Mouse (Mus musculus): ENCODE measurements around the gene Gjb4. TPM values are rescaled to one million over a fixed set of nuclear protein-coding genes. Genes with fewer than 3 reads are reported as not detected.

The Gjb4 gene
- polyA plus RNA-seq, 1 experiment from 2014 or later: not detected

DNA sequence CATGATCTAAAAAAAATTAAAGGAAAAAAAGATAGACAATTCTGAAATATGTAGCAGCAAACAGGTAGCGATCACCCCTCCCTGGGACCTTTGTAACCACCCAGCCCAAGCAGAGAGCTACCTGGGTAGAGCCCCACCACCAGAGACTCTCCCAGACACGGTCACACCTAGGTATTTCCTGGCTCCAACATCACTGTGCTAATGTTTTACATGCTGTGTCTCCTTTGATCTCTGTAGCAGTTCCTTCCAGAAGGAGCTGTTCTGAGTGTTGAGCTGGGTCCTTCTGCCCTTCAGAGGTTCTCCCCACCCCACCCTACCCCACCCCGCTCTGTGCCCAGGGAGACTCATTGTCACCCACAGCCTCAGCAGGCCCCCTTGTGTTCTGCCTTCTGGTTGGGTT is 30.2 kb downstream of the Gjb4 start:
- Histone ChIP-seq H3K4me1 (no peaks in the 10 kb centered on the region), H3K27ac (no peak overlapping the region), H3K36me3 (replicated peaks) (no peaks in the 10 kb centered on the region), H3K27me3 (peaks cover 36% of the 10 kb centered on the region), H3K4me3 (replicated peaks) (no peak overlapping the region), H3K9me3 (no peaks in the 10 kb centered on the region), H3K9ac (no peak overlapping the region), H3K4me2 (no peak overlapping the region)
- WGBS: 91% methylated on average over 3 of the region's 3 CpGs
- ATAC-seq (ENCODE audit: low FRiP score): no peak

DNA sequence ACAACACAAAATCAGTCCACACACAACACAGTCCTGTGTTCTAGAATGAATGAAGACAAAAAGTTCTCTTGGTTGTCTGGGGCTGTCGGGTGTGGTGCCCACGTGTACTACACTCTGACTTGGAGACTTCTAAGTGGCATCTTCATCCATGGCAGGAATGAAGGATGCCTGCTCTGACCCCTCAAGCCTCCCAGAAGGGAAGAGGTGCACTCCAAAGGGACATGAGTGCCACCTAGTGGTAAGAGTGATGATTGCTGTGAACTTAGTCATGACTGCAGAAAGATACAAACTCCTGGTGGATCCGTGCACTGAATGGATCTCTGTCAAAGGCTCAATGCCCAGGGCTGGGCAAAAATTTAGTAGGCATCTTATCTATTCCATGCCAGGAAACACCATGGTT is 34.3 kb downstream of the Gjb4 start:
- Histone ChIP-seq H3K36me3 (replicated peaks) (no peaks in the 10 kb centered on the region), H3K9ac (no peak overlapping the region), H3K4me3 (replicated peaks) (no peak overlapping the region), H3K9me3 (no peaks in the 10 kb centered on the region), H3K27me3 (peaks cover 22% of the 10 kb centered on the region), H3K27ac (no peak overlapping the region), H3K4me1 (no peaks in the 10 kb centered on the region), H3K4me2 (no peak overlapping the region)
- 7% methylated on average over 3 of the region's 3 CpGs for WGBS
- peak; percentile 23; the same call in 1 of the 2 replicates for ATAC-seq (ENCODE audit: low FRiP score)

DNA sequence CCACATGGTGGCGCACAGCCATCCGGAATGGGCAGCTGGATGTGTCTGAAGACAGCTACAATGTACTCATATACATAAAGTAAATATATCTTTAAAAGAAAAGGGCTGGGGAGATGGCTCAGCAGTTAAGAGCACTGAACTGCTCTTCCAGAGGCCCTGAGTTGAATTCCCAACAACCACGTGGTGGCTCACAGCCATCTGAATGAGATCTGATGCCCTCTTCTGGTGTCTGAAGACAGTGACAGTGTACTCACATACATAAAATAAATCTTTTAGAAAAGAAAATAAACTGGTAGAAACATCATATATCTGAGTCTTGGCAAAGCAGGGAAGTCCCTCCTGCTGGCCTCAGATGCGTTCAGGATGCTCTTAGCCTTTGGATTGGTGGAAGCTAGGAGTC is 36.7 kb downstream of the Gjb4 start:
- no peak overlapping the region for H3K9ac ChIP-seq
- 57% methylated on average over 4 of the region's 4 CpGs for WGBS
- H3K27me3 ChIP-seq: peaks cover 35% of the 10 kb centered on the region
- H3K4me2 ChIP-seq: no peak overlapping the region
- H3K4me1 ChIP-seq: peaks cover 17% of the 10 kb centered on the region
- H3K27ac ChIP-seq: no peak overlapping the region
- ATAC-seq (ENCODE audit: low FRiP score): no peak
- no peaks in the 10 kb centered on the region for H3K9me3 ChIP-seq
- no peak overlapping the region for H3K4me3 ChIP-seq (replicated peaks)
- H3K36me3 ChIP-seq (replicated peaks): no peaks in the 10 kb centered on the region

DNA sequence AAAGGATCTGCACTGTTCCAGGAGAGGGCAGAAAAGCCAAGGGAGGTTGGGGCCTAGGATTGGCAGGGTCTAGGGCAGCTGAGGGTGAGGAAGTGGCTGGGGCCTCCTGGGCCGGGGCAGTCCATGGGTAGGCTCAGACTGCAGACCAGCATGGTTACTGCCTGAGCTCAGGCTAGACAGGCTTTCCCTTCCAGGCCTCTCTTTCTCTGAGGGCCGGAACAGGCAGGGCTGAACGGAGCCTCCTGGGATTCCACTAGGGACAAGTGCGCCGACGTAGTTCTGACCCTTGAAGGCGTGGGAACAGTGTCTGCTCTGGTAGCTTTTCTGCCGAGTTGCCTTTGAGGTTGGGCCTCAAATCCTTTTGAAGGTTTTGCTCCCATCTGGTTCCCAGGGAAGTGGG is 38.1 kb downstream of the Gjb4 start:
- Histone ChIP-seq H3K4me1 (peaks cover 17% of the 10 kb centered on the region), H3K36me3 (replicated peaks) (no peaks in the 10 kb centered on the region), H3K27me3 (peaks cover 41% of the 10 kb centered on the region), H3K9me3 (no peaks in the 10 kb centered on the region), H3K27ac (no peak overlapping the region), H3K4me3 (replicated peaks) (no peak overlapping the region), H3K9ac (no peak overlapping the region), H3K4me2 (no peak overlapping the region)
- no peak for ATAC-seq (ENCODE audit: low FRiP score)
- WGBS: 87% methylated on average over 8 of the region's 8 CpGs

DNA sequence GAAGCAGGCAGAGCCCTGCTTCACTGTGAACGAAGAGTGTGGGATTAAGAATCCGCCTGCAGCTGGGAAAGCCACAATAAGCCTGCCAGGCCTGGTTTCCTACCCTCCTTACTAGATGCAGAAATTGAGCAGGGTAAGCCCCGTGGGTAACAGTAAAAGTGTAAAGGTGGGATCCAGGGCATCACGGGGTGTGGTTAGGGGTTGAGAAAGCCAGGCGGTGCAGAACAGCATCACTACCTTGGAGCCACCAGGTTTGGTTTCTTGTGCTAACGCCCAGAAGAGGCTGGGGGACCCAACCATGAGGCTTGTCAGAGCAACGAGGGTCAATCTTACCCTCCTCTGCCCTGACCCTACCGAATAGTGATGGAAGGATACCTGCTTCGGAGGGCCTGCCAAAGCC is 39.3 kb downstream of the Gjb4 start:
- no peaks in the 10 kb centered on the region for H3K9me3 ChIP-seq
- peaks cover 41% of the 10 kb centered on the region for H3K27me3 ChIP-seq
- no peak overlapping the region for H3K4me3 ChIP-seq (replicated peaks)
- H3K9ac ChIP-seq: peak overlapping the region; percentile 50; the same call in 1 of the 2 replicates
- H3K4me2 ChIP-seq: peak overlapping the region; percentile 86
- ATAC-seq (ENCODE audit: low FRiP score): no peak
- H3K36me3 ChIP-seq (replicated peaks): no peaks in the 10 kb centered on the region
- peaks cover 17% of the 10 kb centered on the region for H3K4me1 ChIP-seq
- H3K27ac ChIP-seq: no peak overlapping the region
- 39% methylated on average over 9 of the region's 9 CpGs for WGBS

DNA sequence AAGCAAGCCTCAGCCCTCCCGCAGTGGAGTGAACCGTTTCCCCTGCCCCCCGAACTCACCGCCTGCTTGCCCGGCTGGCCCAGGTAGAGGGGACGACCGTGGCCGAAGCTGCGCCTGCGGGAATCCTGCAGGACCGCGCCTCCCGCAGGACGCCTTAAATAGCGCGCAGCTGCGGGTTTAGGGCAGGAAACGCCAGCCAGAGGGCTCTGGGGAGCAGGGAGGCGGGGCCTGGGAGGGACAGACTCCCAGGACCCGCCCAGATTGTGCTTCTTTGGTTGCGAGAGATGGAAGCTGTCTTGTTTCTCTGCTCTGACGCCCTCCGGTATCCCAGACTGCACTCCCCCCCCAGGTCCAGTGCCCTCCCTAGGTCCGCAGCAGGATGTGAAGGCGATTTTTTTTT is 40.0 kb downstream of the Gjb4 start, which contains the start of gene Gja4:
Gene Gja4, minus strand, starts transcription at position 179 of the 400 bp plus-strand sequence.
- peak within 1 kb of the TSS; percentile 50 for H3K9ac ChIP-seq
- no peak within 1 kb of the TSS for H3K27ac ChIP-seq
- H3K4me3 ChIP-seq (replicated peaks): peak within 1 kb of the TSS; percentile 47
- peaks cover 17% of the 10 kb centered on the region for H3K4me1 ChIP-seq
- H3K4me2 ChIP-seq: peak within 1 kb of the TSS; percentile 86
- H3K27me3 ChIP-seq: peaks cover 44% of the 10 kb centered on the region
- ATAC-seq (ENCODE audit: low FRiP score): peak; percentile 80
- H3K36me3 ChIP-seq (replicated peaks): no peaks in the 10 kb centered on the region
- no peaks in the 10 kb centered on the region for H3K9me3 ChIP-seq
- WGBS: 1% methylated on average over 25 of the region's 25 CpGs

DNA sequence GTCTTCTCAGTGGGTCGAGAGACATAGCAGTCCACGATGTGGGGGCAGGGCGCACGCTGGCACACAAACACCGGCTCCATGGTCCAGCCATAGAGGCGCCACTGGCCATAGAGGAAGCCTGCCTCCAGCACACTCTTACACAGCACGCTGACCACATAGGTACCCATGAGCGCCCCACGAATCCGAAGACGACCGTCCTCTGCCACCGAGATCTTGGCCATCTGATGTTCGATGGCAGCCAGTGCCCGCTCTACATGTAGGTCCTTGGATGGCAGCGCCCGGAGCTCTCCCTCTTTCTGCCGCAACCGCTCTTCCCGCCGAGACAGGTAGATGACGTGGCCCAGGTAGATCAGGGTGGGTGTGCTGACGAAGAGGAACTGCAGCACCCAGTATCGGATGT is 41.5 kb downstream of the Gjb4 start:
- no peak for ATAC-seq (ENCODE audit: low FRiP score)
- Histone ChIP-seq H3K27me3 (peaks cover 45% of the 10 kb centered on the region), H3K9ac (no peak overlapping the region), H3K9me3 (no peaks in the 10 kb centered on the region), H3K4me2 (no peak overlapping the region), H3K4me1 (peaks cover 17% of the 10 kb centered on the region), H3K27ac (no peak overlapping the region), H3K4me3 (replicated peaks) (no peak overlapping the region), H3K36me3 (replicated peaks) (no peaks in the 10 kb centered on the region)
- WGBS: 63% methylated on average over 24 of the region's 24 CpGs

DNA sequence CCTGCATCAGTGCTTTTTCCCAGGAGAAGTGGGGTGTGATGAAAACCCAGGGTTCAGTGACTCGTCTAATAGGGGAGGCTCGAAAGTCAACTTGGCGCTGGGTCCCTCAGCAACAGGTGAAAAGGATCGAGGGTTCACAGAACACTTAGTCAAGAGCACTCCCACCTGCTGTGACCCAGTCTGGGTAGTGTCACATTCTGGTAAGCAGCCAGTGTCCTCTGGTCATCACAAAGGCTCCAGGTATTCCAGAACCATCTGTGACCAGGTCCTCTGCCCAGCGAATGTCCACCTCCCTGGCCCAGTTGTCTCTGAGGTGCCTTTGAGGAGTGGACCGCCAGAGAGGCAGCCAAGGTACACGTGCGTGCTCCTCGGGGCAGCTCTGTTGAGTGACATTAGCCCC is 42.3 kb downstream of the Gjb4 start:
- Histone ChIP-seq H3K4me3 (replicated peaks) (no peak overlapping the region), H3K4me1 (peaks cover 17% of the 10 kb centered on the region), H3K4me2 (no peak overlapping the region), H3K27ac (no peak overlapping the region), H3K9ac (no peak overlapping the region), H3K9me3 (no peaks in the 10 kb centered on the region), H3K27me3 (peaks cover 45% of the 10 kb centered on the region), H3K36me3 (replicated peaks) (no peaks in the 10 kb centered on the region)
- no peak for ATAC-seq (ENCODE audit: low FRiP score)
- 64% methylated on average over 9 of the region's 9 CpGs for WGBS

DNA sequence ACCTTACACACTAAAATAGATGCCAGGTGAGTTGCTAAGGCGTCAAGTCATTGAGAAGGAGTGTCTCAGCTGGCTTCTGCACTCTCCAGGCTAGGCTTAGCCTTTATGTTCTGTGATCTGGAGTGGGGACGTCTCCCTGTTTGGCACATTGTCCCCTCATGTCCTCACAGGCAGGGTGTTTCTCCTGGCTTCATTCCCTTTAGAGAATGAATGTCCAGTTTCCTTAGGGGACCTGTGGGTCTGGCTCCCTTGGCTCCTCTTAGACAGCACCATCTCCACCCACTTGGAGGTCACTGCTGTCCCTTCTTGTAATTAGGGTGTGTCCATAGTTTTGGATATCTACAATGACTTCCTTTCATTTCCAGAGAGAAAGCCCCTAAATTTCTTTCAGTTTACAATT is 47.0 kb downstream of the Gjb4 start:
- H3K9ac ChIP-seq: no peak overlapping the region
- 77% methylated on average over 2 of the region's 2 CpGs for WGBS
- ATAC-seq (ENCODE audit: low FRiP score): no peak
- H3K9me3 ChIP-seq: no peaks in the 10 kb centered on the region
- no peak overlapping the region for H3K4me3 ChIP-seq (replicated peaks)
- no peak overlapping the region for H3K4me2 ChIP-seq
- no peak overlapping the region for H3K27ac ChIP-seq
- no peaks in the 10 kb centered on the region for H3K4me1 ChIP-seq
- H3K27me3 ChIP-seq: peaks cover 7% of the 10 kb centered on the region; the same call in 1 of the 2 replicates
- no peaks in the 10 kb centered on the region for H3K36me3 ChIP-seq (replicated peaks)

DNA sequence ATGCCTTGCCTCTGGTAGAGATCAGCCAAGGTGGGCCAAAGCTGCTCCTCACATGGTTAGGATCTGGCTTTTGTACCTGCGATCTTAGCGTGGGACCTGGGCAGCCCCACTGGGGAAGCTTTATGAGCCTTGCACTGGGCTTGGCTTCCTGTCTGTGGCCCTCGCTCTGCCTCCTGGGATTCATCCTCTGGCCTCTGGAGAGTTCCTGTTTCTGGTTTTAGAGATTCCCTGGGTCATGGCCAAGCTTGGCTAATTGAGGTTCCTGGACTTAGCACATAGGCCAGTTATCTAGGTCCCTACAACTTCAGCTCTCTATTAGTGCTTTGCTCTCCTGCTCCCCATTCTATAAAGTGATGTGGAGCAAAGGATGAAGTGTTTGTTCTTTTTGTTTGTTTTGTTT is 50.1 kb downstream of the Gjb4 start:
- H3K9ac ChIP-seq: no peak overlapping the region
- H3K27ac ChIP-seq: no peak overlapping the region
- ATAC-seq (ENCODE audit: low FRiP score): no peak
- H3K9me3 ChIP-seq: no peaks in the 10 kb centered on the region
- 0 out of 2 replicates have a peak, but pooled peaks cover under 1% of the 10 kb centered on the region for H3K27me3 ChIP-seq
- H3K36me3 ChIP-seq (replicated peaks): no peaks in the 10 kb centered on the region
- no peaks in the 10 kb centered on the region for H3K4me1 ChIP-seq
- H3K4me3 ChIP-seq (replicated peaks): no peak overlapping the region
- 94% methylated on average over 3 of the region's 3 CpGs for WGBS
- no peak overlapping the region for H3K4me2 ChIP-seq

Other genes starting within 250 kb of the Gjb4 start
- 15.5 and 17.5 TPM in 2 replicates for gene Tmem35b, start 230.4 kb downstream of the Gjb4 start, polyA plus RNA-seq (2016; fragmentation: Nextera tagmentation; extraction: Ambion mirVana)
- 5.7 and 5.8 TPM in 2 replicates for gene Dlgap3, start 184.9 kb downstream of the Gjb4 start, polyA plus RNA-seq (2016; fragmentation: Nextera tagmentation; extraction: Ambion mirVana)
- 44.2 and 46.6 TPM in 2 replicates for gene Smim12, start 110.3 kb downstream of the Gjb4 start, polyA plus RNA-seq (2016; fragmentation: Nextera tagmentation; extraction: Ambion mirVana)
- gene Gja4, start 40.0 kb downstream of the Gjb4 start, polyA plus RNA-seq (2016; fragmentation: Nextera tagmentation; extraction: Ambion mirVana): 10.6 and 11.3 TPM in 2 replicates
- 0.50 TPM in 1 of 2 replicates, not detected in the other for gene Gjb3, start 23.2 kb downstream of the Gjb4 start, polyA plus RNA-seq (2016; fragmentation: Nextera tagmentation; extraction: Ambion mirVana)
- 0.12 TPM in 1 of 2 replicates, not detected in the other for gene Gjb5, start 4.1 kb upstream of the Gjb4 start, polyA plus RNA-seq (2016; fragmentation: Nextera tagmentation; extraction: Ambion mirVana)

Data from forebrain, embryonic 12.5 days (tissue).